Mouse (Mus musculus) stomach, embryonic 15.5 days (tissue): ENCODE data around the gene Gtsf1. TPM values are rescaled to one million over a fixed set of nuclear protein-coding genes. Genes with fewer than 3 reads are reported as not detected.
A peak's percentile ranks its signal among the peaks of the same experiment; 100 is the strongest.

ENCODE experiments used
- ATAC-seq: fragments of 200-750 bp; cut with Nextera tagmentation; 2 replicates; pipeline ENCODE4 v1.8.0; 2017; ENCODE audit warnings: low read depth, moderate number of reproducible peaks, moderate TSS enrichment; ENCODE audit not compliant: insufficient read depth, low FRiP score
- H3K27ac ChIP-seq: fragments of 300-500 bp; sonication (generic); 2 replicates; pipeline ENCODE4 v1.5.1; 2015; ENCODE audit warnings: mild to moderate bottlenecking, inconsistent platforms
- H3K27me3 ChIP-seq: fragments of 300-500 bp; sonication (generic); replicated peaks from 2 replicates; pipeline ENCODE4 v1.6.1; 2015; ENCODE audit warnings: inconsistent platforms
- H3K36me3 ChIP-seq: fragments of 300-500 bp; sonication (generic); 2 replicates; pipeline ENCODE4 v1.6.1; 2015; ENCODE audit warnings: inconsistent platforms
- H3K4me1 ChIP-seq: fragments of 300-500 bp; sonication (generic); 2 replicates; pipeline ENCODE4 v1.6.1; 2015; ENCODE audit warnings: inconsistent platforms
- H3K4me2 ChIP-seq: fragments of 300-500 bp; sonication (generic); 2 replicates; pipeline ENCODE4 v1.6.1; 2015; ENCODE audit warnings: mild to moderate bottlenecking, inconsistent platforms
- H3K4me3 ChIP-seq: fragments of 300-500 bp; sonication (generic); replicated peaks from 2 replicates; pipeline ENCODE4 v1.5.1; 2015; ENCODE audit warnings: inconsistent platforms
- H3K9ac ChIP-seq: fragments of 300-500 bp; sonication (generic); 2 replicates; pipeline ENCODE4 v1.6.1; 2015; ENCODE audit warnings: inconsistent platforms
- H3K9me3 ChIP-seq: fragments of 300-500 bp; sonication (generic); 2 replicates; pipeline ENCODE4 v1.6.1; 2016; ENCODE audit warnings: inconsistent platforms
- WGBS: fragments of 180-500 bp; shearing (Covaris S2); methylation state at CpG from one replicate; pipeline ENCODE4 v1.1.7; 2015; 5-methylcytosine and 5-hydroxymethylcytosine counted together
- polyA plus RNA-seq: library from polyadenylated mRNA; unstranded; fragments of >200 nt; fragmentation: Nextera tagmentation; extraction: Ambion mirVana; gene quantifications from 2 replicates; pipeline ENCODE4 v1.2.1, GENCODE M21; 2015

The Gtsf1 gene
- polyA plus RNA-seq, 1 experiment from 2014 or later = not detected

- Histone ChIP-seq H3K4me1 (peaks cover 17% of the 10 kb centered on the region), H3K27me3 (no peaks in the 10 kb centered on the region), H3K4me3 (no peak overlapping the region), H3K27ac (no peak overlapping the region), H3K9ac (no peak overlapping the region), H3K4me2 (no peak overlapping the region), H3K36me3 (no peaks in the 10 kb centered on the region), H3K9me3 (no peaks in the 10 kb centered on the region)
- ATAC-seq = no peak
Measured at GRCm38 (mm10) chr15:103372461-103372860, 57.8 kb downstream of the Gtsf1 start.

GRCm38 (mm10) chr15:103371741-103372140, 58.5 kb downstream of the Gtsf1 start:
- 76% methylated on average over 1 of the region's 1 CpGs for WGBS
- Histone ChIP-seq H3K27me3 (no peaks in the 10 kb centered on the region), H3K36me3 (no peaks in the 10 kb centered on the region), H3K27ac (peak overlapping the region; percentile 26; the same call in 1 of the 2 replicates), H3K9ac (no peak overlapping the region), H3K9me3 (no peaks in the 10 kb centered on the region), H3K4me3 (no peak overlapping the region), H3K4me1 (peaks cover 17% of the 10 kb centered on the region), H3K4me2 (no peak overlapping the region)
- ATAC-seq = no peak

- ATAC-seq = no peak
- Histone ChIP-seq H3K4me2 (no peak overlapping the region), H3K27me3 (no peaks in the 10 kb centered on the region), H3K9ac (no peak overlapping the region), H3K9me3 (no peaks in the 10 kb centered on the region), H3K27ac (peak overlapping the region; percentile 26; the same call in 1 of the 2 replicates), H3K4me1 (peaks cover 12% of the 10 kb centered on the region), H3K4me3 (no peak overlapping the region), H3K36me3 (no peaks in the 10 kb centered on the region)
- WGBS = 19% methylated on average over 2 of the region's 2 CpGs
Measured at GRCm38 (mm10) chr15:103371208-103371607, 59.1 kb downstream of the Gtsf1 start.

GRCm38 (mm10) chr15:103370462-103370861, 59.8 kb downstream of the Gtsf1 start:
- Histone ChIP-seq H3K27me3 (no peaks in the 10 kb centered on the region), H3K4me2 (no peak overlapping the region), H3K9ac (no peak overlapping the region), H3K36me3 (no peaks in the 10 kb centered on the region), H3K9me3 (no peaks in the 10 kb centered on the region), H3K4me1 (peaks cover 12% of the 10 kb centered on the region), H3K27ac (no peak overlapping the region), H3K4me3 (no peak overlapping the region)
- ATAC-seq = no peak
- 27% methylated on average over 4 of the region's 4 CpGs for WGBS

- no peak for ATAC-seq
- Histone ChIP-seq H3K27me3 (no peaks in the 10 kb centered on the region), H3K4me3 (no peak overlapping the region), H3K9ac (no peak overlapping the region; the same call in 1 of the 2 replicates), H3K4me1 (peaks cover 24% of the 10 kb centered on the region), H3K27ac (no peak overlapping the region), H3K9me3 (no peaks in the 10 kb centered on the region), H3K36me3 (no peaks in the 10 kb centered on the region), H3K4me2 (no peak overlapping the region)
- WGBS = 67% methylated on average over 1 of the region's 1 CpGs
Measured at GRCm38 (mm10) chr15:103369123-103369522, 61.1 kb downstream of the Gtsf1 start.

- Histone ChIP-seq H3K27me3 (no peaks in the 10 kb centered on the region), H3K4me3 (no peak overlapping the region), H3K4me2 (no peak overlapping the region), H3K9ac (no peak overlapping the region), H3K27ac (0 out of 2 replicates have a peak overlapping the region, but pooled peaks have one; percentile 93), H3K4me1 (peaks cover 28% of the 10 kb centered on the region), H3K36me3 (no peaks in the 10 kb centered on the region), H3K9me3 (no peaks in the 10 kb centered on the region)
- WGBS = 69% methylated on average over 4 of the region's 4 CpGs
- ATAC-seq = no peak
Measured at GRCm38 (mm10) chr15:103368179-103368940, 61.9 kb downstream of the Gtsf1 start.

GRCm38 (mm10) chr15:103366376-103367149, 63.7 kb downstream of the Gtsf1 start, which contains the start of gene Itga5:
Gene Itga5, minus strand, starts transcription at chr15:103366763.
- peak; percentile 69 for ATAC-seq

GRCm38 (mm10) chr15:103365471-103366375, 64.5 kb downstream of the Gtsf1 start:
- WGBS = under 1% methylated on average over 50 of the region's 51 CpGs
- Histone ChIP-seq H3K36me3 (no peaks in the 10 kb centered on the region), H3K9ac (peak overlapping the region; percentile 88), H3K4me3 (peak overlapping the region; percentile 89), H3K4me2 (peak overlapping the region; percentile 89), H3K9me3 (no peaks in the 10 kb centered on the region), H3K4me1 (peaks cover 28% of the 10 kb centered on the region), H3K27ac (peak overlapping the region; percentile 93), H3K27me3 (no peaks in the 10 kb centered on the region)
- peak; percentile 37; the same call in 1 of the 2 replicates for ATAC-seq

More at GRCm38 (mm10) chr15:103366376-103367149, 63.7 kb downstream of the Gtsf1 start, which contains the start of gene Itga5:
- Histone ChIP-seq H3K9me3 (no peaks in the 10 kb centered on the region), H3K4me2 (peak within 1 kb of the TSS; percentile 89), H3K27ac (peak within 1 kb of the TSS; percentile 93), H3K4me1 (peaks cover 28% of the 10 kb centered on the region), H3K9ac (peak within 1 kb of the TSS; percentile 88), H3K36me3 (no peaks in the 10 kb centered on the region), H3K4me3 (peak within 1 kb of the TSS; percentile 89), H3K27me3 (no peaks in the 10 kb centered on the region)
- WGBS = 1% methylated on average over 50 of the region's 51 CpGs

- Histone ChIP-seq H3K4me3 (peak overlapping the region; percentile 89), H3K27me3 (no peaks in the 10 kb centered on the region), H3K9ac (peak overlapping the region; percentile 88; the same call in 1 of the 2 replicates), H3K27ac (peak overlapping the region; percentile 93; the same call in 1 of the 2 replicates), H3K4me2 (peak overlapping the region; percentile 89), H3K4me1 (peaks cover 32% of the 10 kb centered on the region), H3K36me3 (no peaks in the 10 kb centered on the region), H3K9me3 (no peaks in the 10 kb centered on the region)
- ATAC-seq = no peak
- 32% methylated on average over 4 of the region's 4 CpGs for WGBS
Measured at GRCm38 (mm10) chr15:103364761-103365160, 65.5 kb downstream of the Gtsf1 start.

- no peak for ATAC-seq
- Histone ChIP-seq H3K4me1 (peaks cover 32% of the 10 kb centered on the region), H3K27me3 (no peaks in the 10 kb centered on the region), H3K36me3 (no peaks in the 10 kb centered on the region), H3K4me3 (no peak overlapping the region), H3K9ac (no peak overlapping the region), H3K27ac (no peak overlapping the region), H3K9me3 (no peaks in the 10 kb centered on the region), H3K4me2 (peak overlapping the region; percentile 89; the same call in 1 of the 2 replicates)
- WGBS = 54% methylated on average over 1 of the region's 1 CpGs
Measured at GRCm38 (mm10) chr15:103363809-103364208, 66.5 kb downstream of the Gtsf1 start.

- 80% methylated on average over 3 of the region's 3 CpGs for WGBS
- Histone ChIP-seq H3K36me3 (no peaks in the 10 kb centered on the region), H3K4me1 (peaks cover 32% of the 10 kb centered on the region), H3K27ac (no peak overlapping the region), H3K4me3 (no peak overlapping the region), H3K9ac (no peak overlapping the region), H3K27me3 (no peaks in the 10 kb centered on the region), H3K9me3 (no peaks in the 10 kb centered on the region), H3K4me2 (no peak overlapping the region)
- ATAC-seq = no peak
Measured at GRCm38 (mm10) chr15:103362950-103363349, 67.3 kb downstream of the Gtsf1 start.
